Mouse (Mus musculus): ENCODE results near the gene Pla2g5.
A peak's percentile ranks its signal among the peaks of the same experiment; 100 is the strongest.

DNA sequence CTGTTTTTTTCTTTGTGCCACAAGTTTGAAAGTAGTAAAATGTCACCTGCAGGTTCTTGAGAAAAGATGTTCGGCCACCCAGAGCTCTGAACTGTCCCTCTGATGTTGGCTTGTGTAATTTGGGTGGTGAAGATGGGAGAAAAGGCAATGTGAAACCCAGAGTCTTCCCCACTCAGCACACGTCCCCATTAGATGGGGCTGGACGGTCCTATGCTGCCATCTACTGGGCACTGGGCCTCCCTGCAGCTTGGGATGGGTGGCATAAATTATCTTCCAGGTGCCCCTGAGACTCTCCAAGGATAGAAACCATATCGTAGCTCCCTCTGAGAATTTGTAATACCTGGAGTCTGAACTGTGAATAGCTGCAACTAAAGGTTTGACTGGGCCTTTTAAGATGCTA is 11.8 kb downstream of the Pla2g5 start:
- TF ChIP-seq CTCF (IDR thresholded peaks at IDR 0.05; ENCODE audit: low read depth) (peak; percentile 99), EP300 (IDR thresholded peaks at IDR 0.05; ENCODE audit: low read depth) (no peak)
